Mouse (Mus musculus) gastrocnemius, postnatal 36 days (tissue): ENCODE results near the gene Foxj2. TPM values are rescaled to one million over a fixed set of nuclear protein-coding genes. Genes with fewer than 3 reads are reported as not detected.
A peak's percentile ranks its signal among the peaks of the same experiment; 100 is the strongest.

Experiments
- DNase-seq, 2 experiments: peaks; one replicate each; pipeline ENCODE4 v3.0.0; 2022
- intact Hi-C: fragments of 180-260 bp; cut with DNase I; formaldehyde crosslinking; loops from one replicate; pipeline ENCODE4 v1.15.1; 2025
- long read RNA-seq, 2 experiments: library from polyadenylated mRNA; stranded (forward); transcript quantifications; one replicate each; pipeline ENCODE4 v2.0.0; 2021
- total RNA-seq, 2 experiments: library from RNA; stranded (reverse); gene quantifications; 2 replicates each; pipeline ENCODE4 v1.2.3; 2021

Foxj2 gene
- 10 to 100 TPM; 19.8 to 22.4 TPM for total RNA-seq
- long read RNA-seq, experiment 1, partial matches to known transcripts = 9 of 9 reads
- long read RNA-seq, experiment 1, other reads (novel, unspliced or antisense) = 0 of 9 reads
- long read RNA-seq, experiment 2, full-length matches to known transcripts = 3 of 21 reads
- long read RNA-seq, experiment 2, partial matches to known transcripts = 17 of 21 reads
- long read RNA-seq, experiment 2, other reads (novel, unspliced or antisense) = 1 of 21 reads

DNA sequence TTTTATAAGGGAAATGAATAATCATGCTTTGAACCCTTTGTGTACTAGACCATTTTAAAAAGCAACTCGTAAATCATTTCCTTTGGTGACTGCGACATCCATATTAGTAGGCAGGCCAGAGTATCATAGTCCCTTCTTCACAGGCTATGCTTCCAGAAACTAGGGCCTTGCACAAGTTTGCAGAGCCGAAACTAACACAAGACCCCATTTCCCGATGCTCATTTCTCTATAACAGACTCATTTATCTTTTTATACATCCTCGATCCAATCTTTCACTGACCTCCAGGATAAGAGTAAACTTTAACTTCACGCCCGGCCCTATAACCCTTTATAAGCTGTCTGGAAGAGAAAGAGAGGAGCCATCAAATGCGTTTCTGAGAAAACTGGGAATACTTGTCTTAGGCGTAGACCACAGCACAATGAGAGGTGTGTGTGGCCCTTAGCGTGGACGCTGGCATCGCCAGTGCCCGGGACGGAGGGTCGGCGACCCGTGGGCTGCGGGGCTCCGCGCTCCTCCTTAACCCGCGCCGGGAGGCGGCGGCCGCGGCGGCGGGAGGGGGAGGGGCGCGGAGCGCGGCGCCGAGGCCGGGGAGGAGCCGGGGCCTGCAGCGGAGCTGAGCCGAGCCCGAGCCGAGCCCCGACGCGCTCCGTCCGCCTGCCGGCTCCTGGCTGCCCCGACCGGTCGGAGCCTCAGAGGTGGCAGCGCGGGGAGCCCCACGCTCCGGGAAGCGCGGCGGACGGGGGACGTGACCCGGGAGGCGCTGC lies at the start of gene Foxj2:
Foxj2 (plus strand) TSS at position 609 of the 765 bp plus-strand sequence.
- DNase-seq = peak; percentile 62 to 75
- intact Hi-C loops = loop anchor here (10.0 kb wide), 1 partner anchor 515 kb away; the partner anchor contains the start of gene M6pr

DNA sequence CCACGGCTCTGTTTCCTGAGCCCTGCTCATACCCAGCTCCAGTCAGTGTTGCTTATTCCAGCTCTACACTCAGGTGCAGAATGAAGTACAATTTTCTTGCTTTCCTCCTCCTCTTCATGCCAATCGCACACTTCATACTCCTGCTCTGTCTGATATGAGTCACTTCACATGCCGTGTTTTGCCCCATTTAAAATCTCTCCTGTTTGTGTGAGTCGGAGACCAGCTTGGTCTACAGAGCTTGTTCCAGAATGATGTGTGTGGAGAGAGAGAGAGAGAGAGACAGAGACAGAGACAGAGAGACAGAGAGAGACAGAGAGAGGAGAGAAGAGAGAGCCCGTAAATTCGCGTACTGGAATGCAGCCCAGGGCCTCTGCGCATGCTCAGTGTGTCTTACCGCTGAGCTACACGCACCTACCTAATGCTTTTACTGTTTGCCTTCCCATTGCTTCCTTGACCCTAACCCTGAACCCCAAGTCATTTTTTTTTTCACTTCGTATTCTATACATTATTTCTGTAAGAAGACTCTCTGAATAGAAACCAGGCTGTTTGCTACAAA lies 48.9 kb upstream of the Foxj2 start:
- no peak for DNase-seq
- intact Hi-C loops = no loop called here

- intact Hi-C loops = no loop called here
- no peak for DNase-seq
These were observed 47.0 kb upstream of the Foxj2 start for GRCm38 (mm10) chr6:122772701-122773100.

- intact Hi-C loops = no loop called here
- no peak for DNase-seq
These were observed 45.4 kb upstream of the Foxj2 start for GRCm38 (mm10) chr6:122774345-122774744.

DNA sequence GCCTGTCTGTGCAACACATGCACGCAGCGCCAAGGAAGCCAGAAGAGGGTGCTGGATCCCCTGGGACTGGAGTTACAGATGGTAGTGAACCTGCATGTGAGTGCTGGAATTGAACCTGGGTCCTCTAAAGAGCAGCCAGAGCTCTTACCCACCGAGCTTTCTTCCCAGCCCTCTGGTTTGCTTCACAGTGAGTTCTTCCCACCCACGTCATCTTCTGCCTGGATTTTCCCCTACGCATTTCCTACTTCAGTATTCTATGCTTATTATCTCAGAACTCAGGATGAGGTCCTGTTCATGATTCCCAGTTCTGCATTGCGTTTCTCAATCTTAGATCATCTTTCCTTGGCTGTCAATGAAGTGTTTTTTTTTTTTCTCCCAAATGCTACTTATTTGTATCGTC lies 43.7 kb upstream of the Foxj2 start:
- intact Hi-C loops = no loop called here
- no peak for DNase-seq

- no peak for DNase-seq
- intact Hi-C loops = loop anchor here (10.0 kb wide), 1 partner anchor 115 kb away; no protein-coding TSS in a partner anchor
These were observed 39.8 kb upstream of the Foxj2 start for GRCm38 (mm10) chr6:122779916-122780315.

DNA sequence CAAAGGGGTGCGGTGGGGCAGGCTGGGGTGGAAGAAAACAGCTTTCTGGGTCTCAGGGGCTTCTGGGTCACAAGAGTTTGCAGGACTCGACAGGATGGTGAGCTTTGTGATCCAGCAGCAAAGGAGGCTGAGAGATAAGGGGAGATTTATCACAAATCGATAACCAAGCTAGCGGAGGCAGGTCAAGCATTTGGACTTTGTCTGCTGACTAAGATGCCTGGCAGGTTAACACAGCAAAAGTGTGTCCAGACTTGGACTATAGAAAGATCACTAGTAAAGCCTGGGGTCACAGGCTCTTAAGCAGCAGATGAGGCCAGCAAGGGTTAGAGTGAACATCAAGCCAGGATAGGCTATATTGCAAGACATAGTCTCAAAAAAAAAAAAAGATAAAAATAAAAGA lies 38.5 kb upstream of the Foxj2 start:
- intact Hi-C loops = loop anchor here (10.0 kb wide), 1 partner anchor 116 kb away; no protein-coding TSS in a partner anchor
- no peak for DNase-seq

DNA sequence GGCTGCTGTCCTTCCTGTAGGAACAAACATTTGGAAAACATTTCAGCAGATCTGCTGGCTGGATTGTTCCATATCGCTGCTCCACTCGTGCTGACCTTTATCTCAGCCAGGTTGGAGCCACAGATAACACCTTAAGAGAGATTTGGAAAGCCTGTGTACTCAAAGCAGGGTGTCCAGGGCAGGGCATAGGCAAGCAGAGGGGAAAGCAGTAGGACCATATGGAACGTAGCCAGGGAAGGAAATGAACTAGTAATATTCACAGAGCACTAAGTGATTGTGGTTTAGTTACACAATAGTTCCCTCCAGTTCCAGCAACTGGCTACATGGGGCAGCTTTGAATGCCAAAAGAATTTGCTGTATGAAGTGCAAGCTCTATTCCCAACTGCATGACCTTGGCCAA lies 37.5 kb upstream of the Foxj2 start:
- intact Hi-C loops = loop anchor here (10.0 kb wide), 1 partner anchor 117 kb away; no protein-coding TSS in a partner anchor
- DNase-seq = no peak

DNA sequence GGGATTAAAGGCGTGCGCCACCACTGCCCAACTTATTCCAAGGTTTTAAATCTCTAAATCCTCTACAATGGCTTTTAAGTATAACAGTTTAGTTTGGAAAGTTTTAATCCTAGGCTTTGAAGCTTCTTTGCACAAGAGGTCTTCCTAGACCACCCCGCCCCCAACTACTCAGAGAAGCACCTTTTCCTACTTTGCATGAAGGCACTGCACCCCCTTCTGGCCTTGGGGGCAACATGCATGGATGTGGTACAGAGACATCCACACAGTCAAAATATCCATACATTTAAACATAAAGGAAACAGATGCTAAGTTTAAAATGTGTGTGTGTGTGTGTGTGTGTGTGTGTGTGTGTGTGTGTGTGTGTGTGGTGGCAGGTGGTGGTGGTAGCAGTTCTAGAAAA lies 34.8 kb upstream of the Foxj2 start:
- intact Hi-C loops = loop anchor here (10.0 kb wide), 1 partner anchor 120 kb away; no protein-coding TSS in a partner anchor
- DNase-seq = no peak

DNA sequence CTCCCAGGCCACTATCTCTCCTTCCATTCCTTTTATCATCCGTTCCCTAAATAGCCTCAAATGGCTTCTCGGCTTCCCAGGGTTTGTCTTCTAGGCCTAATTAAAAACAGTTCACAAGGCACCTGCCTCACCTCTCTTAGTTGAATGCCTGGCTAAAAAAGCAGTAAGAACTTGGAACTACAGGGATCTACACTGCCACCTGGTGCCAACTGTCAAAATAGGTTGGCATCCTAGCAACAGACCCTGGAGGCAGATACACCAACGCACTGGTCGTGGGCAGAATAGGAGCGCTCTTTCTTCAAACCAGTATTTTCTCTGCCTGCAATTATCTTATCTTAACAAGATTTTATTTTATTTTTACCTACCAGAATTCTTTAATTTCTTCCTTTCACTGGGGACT lies 33.4 kb upstream of the Foxj2 start:
- DNase-seq = no peak
- intact Hi-C loops = loop anchor here (2.0 to 10.0 kb wide), 2 partner anchors 45 to 121 kb away; no protein-coding TSS in a partner anchor

- intact Hi-C loops = no loop called here
- no peak for DNase-seq
These were observed 24.3 kb upstream of the Foxj2 start for GRCm38 (mm10) chr6:122795254-122795935.

GRCm38 (mm10) chr6:122800640-122801300 lies 18.9 kb upstream of the Foxj2 start:
- no peak for DNase-seq
- intact Hi-C loops = no loop called here

DNA sequence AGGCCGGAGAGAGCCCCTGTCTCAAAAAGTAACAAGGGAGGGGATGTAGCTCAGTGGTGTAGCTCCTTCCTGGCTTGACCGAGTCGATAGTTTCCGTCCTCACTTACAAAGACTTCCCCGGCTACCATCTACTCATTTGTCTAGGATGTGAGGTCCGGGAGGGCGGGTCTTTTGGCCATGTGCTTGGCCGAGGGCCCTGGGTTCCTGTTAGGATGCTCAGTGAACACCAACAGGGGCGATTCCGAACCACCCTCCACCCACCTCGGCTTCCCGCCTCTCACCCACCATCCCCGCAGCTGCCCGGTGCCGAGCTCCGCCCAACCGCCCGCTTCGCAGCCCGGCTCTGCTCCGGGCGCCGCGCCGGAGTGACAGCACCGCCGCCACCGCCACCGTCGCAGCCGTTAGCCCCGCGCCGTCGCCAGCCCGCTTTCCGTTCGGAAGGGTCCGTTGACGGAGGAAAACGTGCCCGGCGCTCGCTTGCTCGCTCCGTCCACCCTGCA lies 18.4 kb upstream of the Foxj2 start, which contains the start of gene Slc2a3:
Slc2a3 (minus strand) TSS at position 340 of the 500 bp plus-strand sequence.
- peak; percentile 50 to 52 for DNase-seq
- intact Hi-C loops = no loop called here

- peak in 1 of 2 experiments; percentile 38 for DNase-seq
- intact Hi-C loops = no loop called here
These were observed 17.8 kb upstream of the Foxj2 start for GRCm38 (mm10) chr6:122801801-122802514.

DNA sequence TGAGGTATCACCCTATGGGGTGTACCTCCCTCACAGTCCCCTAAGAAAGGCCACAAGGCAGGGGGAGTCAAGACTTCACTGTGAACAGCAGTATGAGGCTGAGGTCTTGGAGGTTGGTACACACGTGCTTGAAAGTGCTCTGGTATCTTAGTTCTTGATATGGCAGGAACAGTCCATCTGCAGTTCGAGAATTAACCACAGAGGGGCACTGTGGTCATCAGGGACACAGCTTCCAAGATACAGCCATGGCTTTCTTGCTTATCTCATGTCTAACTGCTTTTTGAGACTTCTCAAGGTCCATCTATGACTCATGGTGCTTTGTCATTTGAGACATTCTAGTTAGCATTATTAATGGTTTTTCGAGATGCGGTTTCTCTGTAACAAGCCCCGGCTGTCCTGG lies 15.3 kb upstream of the Foxj2 start:
- intact Hi-C loops = no loop called here
- DNase-seq = peak; percentile 44 to 74

GRCm38 (mm10) chr6:122810022-122810614 lies 9.6 kb upstream of the Foxj2 start:
- intact Hi-C loops = loop anchor here (10.0 kb wide), 1 partner anchor 505 kb away; the partner anchor contains the start of gene M6pr

DNA sequence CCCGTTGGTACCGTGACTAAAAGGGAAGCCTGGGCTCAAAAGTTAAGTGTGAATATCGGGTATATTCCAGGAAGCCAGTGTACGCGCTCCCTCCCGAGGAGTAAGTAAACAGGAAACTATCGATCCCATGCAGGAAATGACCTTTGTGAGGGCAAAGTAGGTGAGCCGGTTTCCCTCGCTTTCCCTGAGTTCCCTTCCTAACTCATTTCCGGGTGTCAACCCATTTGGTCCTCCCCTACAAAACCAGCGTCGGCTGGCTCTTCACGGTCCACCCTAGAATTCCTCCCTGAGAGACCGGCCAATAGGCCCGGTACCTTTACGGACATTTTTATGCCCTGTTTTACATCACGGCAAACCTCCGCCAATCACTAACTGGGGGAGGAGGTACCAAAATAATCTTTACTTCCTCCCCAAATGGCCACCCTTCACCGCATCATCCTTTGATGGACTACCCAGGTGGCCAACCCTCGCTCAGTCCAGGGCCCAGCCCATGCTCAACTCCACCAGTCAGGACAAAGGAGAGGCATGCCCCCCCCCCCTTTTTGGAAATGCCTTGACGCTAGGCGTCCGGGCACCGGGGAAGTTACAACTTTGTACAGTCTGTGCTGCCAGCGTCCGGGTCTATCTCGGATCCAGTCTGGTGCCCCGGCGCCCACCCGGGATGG lies 9.0 kb upstream of the Foxj2 start:
- intact Hi-C loops = loop anchor here (10.0 kb wide), 1 partner anchor 506 kb away; the partner anchor contains the start of gene M6pr
- peak; percentile 91 to 96 for DNase-seq

More at GRCm38 (mm10) chr6:122810022-122810614, 9.6 kb upstream of the Foxj2 start:
- DNase-seq = no peak

- intact Hi-C loops = loop anchor here (10.0 kb wide), 1 partner anchor 506 kb away; the partner anchor contains the start of gene M6pr
- peak; percentile 88 to 94 for DNase-seq
These were observed 8.4 kb upstream of the Foxj2 start for GRCm38 (mm10) chr6:122811280-122811652.
